Mouse (Mus musculus) MEL (cell line): ENCODE data around the gene Rnf111.

ENCODE experiments used
- BHLHE40 ChIP-seq: IDR thresholded peaks from 2 replicates; pipeline ENCODE4 v1.6.1; 2012; ENCODE audit warnings: low read depth, mild to moderate bottlenecking, inconsistent platforms, low read length, improper control_type of control experiment, borderline replicate concordance
- CHD2 ChIP-seq: IDR thresholded peaks from 2 replicates; pipeline ENCODE4 v1.6.1; 2011; ENCODE audit warnings: low read length, improper control_type of control experiment
- CTCF ChIP-seq, 3 experiments: IDR thresholded peaks in 2 of 3; conservative IDR thresholded peaks in 1 of 3; 2 replicates each; pipeline ENCODE4 v1.5.1; 2011 to 2012; ENCODE audit warnings: low read length in 3 of 3, low read depth in 2 of 3, mild to moderate bottlenecking in 2 of 3, improper control_type of control experiment in 1 of 3, inconsistent platforms in 1 of 3, mixed read lengths in 1 of 3, moderate library complexity in 1 of 3; ENCODE audit not compliant: control insufficient read depth in 1 of 3, insufficient read depth in 1 of 3, poor library complexity in 1 of 3, severe bottlenecking in 1 of 3
- EP300 ChIP-seq, 2 experiments: IDR thresholded peaks; 2 replicates each; pipeline ENCODE4 v1.6.1; 2011; ENCODE audit warnings: improper control_type of control experiment in 2 of 2, low read length in 2 of 2, low read depth in 1 of 2, mild to moderate bottlenecking in 1 of 2
- MAX ChIP-seq: IDR thresholded peaks from 2 replicates; pipeline ENCODE4 v1.6.1; 2011; ENCODE audit warnings: low read length, improper control_type of control experiment
- POLR2A ChIP-seq, 2 experiments: IDR thresholded peaks; 2 replicates each; pipeline ENCODE4 v1.6.1; 2011 to 2012; ENCODE audit warnings: low read length in 2 of 2, mild to moderate bottlenecking in 2 of 2, control low read depth in 1 of 2, improper control_type of control experiment in 1 of 2, low read depth in 1 of 2, moderate library complexity in 1 of 2; ENCODE audit not compliant: control insufficient read depth in 1 of 2, insufficient read depth in 1 of 2, poor library complexity in 1 of 2
- ZC3H11A ChIP-seq: IDR thresholded peaks from 2 replicates; pipeline ENCODE4 v1.6.1; 2012; ENCODE audit warnings: low read depth, mild to moderate bottlenecking, inconsistent platforms, low read length, improper control_type of control experiment

- TF ChIP-seq POLR2A (IDR thresholded peaks at IDR 0.05; ENCODE audit: control insufficient read depth in 1 of 2, insufficient read depth in 1 of 2, low read depth in 1 of 2, low read length in 2 of 2, poor library complexity in 1 of 2) (no peak), CHD2 (no peak), CTCF (IDR thresholded peaks at IDR 0.05 in 2 of 3, conservative IDR thresholded peaks at IDR 0.05 in 1 of 3; ENCODE audit: control insufficient read depth in 1 of 3, insufficient read depth in 1 of 3, low read depth in 2 of 3, low read length in 3 of 3, poor library complexity in 1 of 3, severe bottlenecking in 1 of 3) (no peak), EP300 (IDR thresholded peaks at IDR 0.05; ENCODE audit: low read depth in 1 of 2, low read length in 2 of 2) (no peak), ZC3H11A (no peak), BHLHE40 (no peak), MAX (no peak)
Observed at GRCm38 (mm10) chr9:70520651-70521050, 17.1 kb upstream of the Rnf111 start.
